Mouse (Mus musculus): ENCODE measurements around the gene Gm10770. TPM values are rescaled to one million over a fixed set of nuclear protein-coding genes. Genes with fewer than 3 reads are reported as not detected.
"Not testable (repeated sequence)": the region's sequence is repeated elsewhere in the genome, so short reads cannot be mapped to it uniquely, and the experiment has no call there.

Gm10770 gene
- polyA plus RNA-seq, 1 experiment from 2014 or later: not detected

GRCm38 (mm10) chr2:150166703-150167102 is 12.8 kb downstream of the Gm10770 start:
- Histone ChIP-seq H3K4me3 (ENCODE audit: low read depth, low read length) (no peak overlapping the region), H3K27me3 (replicated peaks; ENCODE audit: control insufficient read depth, insufficient read depth, low read length) (no peaks in the 10 kb centered on the region), H3K36me3 (ENCODE audit: control insufficient read depth, insufficient read depth) (no peaks in the 10 kb centered on the region), H3K4me1 (replicated peaks; ENCODE audit: control insufficient read depth, insufficient read depth, low read length) (no peaks in the 10 kb centered on the region), H3K9ac (ENCODE audit: low read depth, low read length) (no peak overlapping the region), H3K27ac (ENCODE audit: low read depth, low read length) (no peak overlapping the region), H3K4me2 (replicated peaks; ENCODE audit: low read depth) (no peak overlapping the region), H3K9me3 (ENCODE audit: control insufficient read depth) (no peaks in the 10 kb centered on the region)
- no peak for TF ChIP-seq CTCF (IDR thresholded peaks at IDR 0.05; ENCODE audit: low read depth)
- ATAC-seq: no peak

- no peaks in the 10 kb centered on the region for H3K4me1 ChIP-seq (replicated peaks; ENCODE audit: control insufficient read depth, insufficient read depth, low read length)
- H3K27ac ChIP-seq (ENCODE audit: low read depth, low read length): peak within 1 kb of the TSS; percentile 3; the same call in 1 of the 2 replicates
- H3K27me3 ChIP-seq (replicated peaks; ENCODE audit: control insufficient read depth, insufficient read depth, low read length): no peaks in the 10 kb centered on the region
- WGBS: under 1% methylated on average over 13 of the region's 13 CpGs
- H3K9me3 ChIP-seq (ENCODE audit: control insufficient read depth): no peaks in the 10 kb centered on the region
- no peak for TF ChIP-seq CTCF (IDR thresholded peaks at IDR 0.05; ENCODE audit: low read depth)
- ATAC-seq: peak; percentile 100
- peaks cover 3% of the 10 kb centered on the region; the same call in 1 of the 2 replicates for H3K36me3 ChIP-seq (ENCODE audit: control insufficient read depth, insufficient read depth)
- peak within 1 kb of the TSS; percentile 61 for H3K9ac ChIP-seq (ENCODE audit: low read depth, low read length)
- peak within 1 kb of the TSS; percentile 52 for H3K4me3 ChIP-seq (ENCODE audit: low read depth, low read length)
- peak within 1 kb of the TSS; percentile 68 for H3K4me2 ChIP-seq (replicated peaks; ENCODE audit: low read depth)
These were observed 43.0 kb downstream of the Gm10770 start, which contains the start of gene Zfp120 for GRCm38 (mm10) chr2:150136435-150136897. Zfp120 (minus strand) TSS chr2:150136708.

DNA sequence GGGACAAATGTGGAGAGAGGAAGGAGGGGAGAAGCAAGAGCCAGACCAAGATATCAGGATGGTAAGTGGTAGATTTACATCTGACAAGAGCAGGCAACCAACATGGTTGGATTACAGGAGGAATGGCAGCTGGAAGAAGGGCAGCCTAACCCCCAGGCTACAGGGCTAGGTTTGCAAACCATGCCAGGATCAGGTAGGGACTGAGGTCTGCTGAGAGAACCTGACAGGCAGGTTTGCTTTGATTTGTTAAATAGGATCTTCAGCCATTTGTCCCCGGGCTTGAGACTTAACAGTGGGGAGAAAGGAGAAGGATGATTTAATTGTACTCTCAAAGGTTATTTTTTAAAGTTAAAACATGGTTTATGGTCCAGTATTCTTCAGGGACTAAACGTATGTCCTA is 46.7 kb downstream of the Gm10770 start:
- no peak overlapping the region for H3K27ac ChIP-seq (ENCODE audit: low read depth, low read length)
- no peaks in the 10 kb centered on the region for H3K4me1 ChIP-seq (replicated peaks; ENCODE audit: control insufficient read depth, insufficient read depth, low read length)
- H3K27me3 ChIP-seq (replicated peaks; ENCODE audit: control insufficient read depth, insufficient read depth, low read length): no peaks in the 10 kb centered on the region
- peaks cover 3% of the 10 kb centered on the region; the same call in 1 of the 2 replicates for H3K36me3 ChIP-seq (ENCODE audit: control insufficient read depth, insufficient read depth)
- no peak overlapping the region for H3K4me3 ChIP-seq (ENCODE audit: low read depth, low read length)
- no peak for ATAC-seq
- no peak for TF ChIP-seq CTCF (IDR thresholded peaks at IDR 0.05; ENCODE audit: low read depth)
- WGBS: 71% methylated on average over 2 of the region's 2 CpGs
- no peaks in the 10 kb centered on the region for H3K9me3 ChIP-seq (ENCODE audit: control insufficient read depth)
- H3K4me2 ChIP-seq (replicated peaks; ENCODE audit: low read depth): no peak overlapping the region
- no peak overlapping the region for H3K9ac ChIP-seq (ENCODE audit: low read depth, low read length)

DNA sequence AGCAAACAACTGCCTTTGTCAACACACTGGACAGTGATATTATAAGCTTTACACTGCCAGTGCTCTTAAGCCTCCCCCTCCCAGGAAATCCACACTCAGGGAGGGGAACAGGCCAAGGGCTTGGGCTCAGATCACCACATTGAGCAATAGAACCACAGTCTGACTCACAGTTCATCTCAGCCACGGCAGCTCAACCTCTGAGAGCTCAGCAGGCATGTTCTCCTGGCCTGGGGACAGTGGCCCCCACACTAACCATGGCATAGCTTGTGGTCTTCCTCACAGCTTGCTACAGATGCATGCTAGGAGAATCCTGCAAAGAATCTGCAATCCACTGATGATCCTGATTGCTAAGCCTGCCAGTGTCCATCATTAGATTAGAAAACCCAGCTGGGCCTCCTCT is 47.5 kb downstream of the Gm10770 start:
- H3K27ac ChIP-seq (ENCODE audit: low read depth, low read length); H3K27me3 ChIP-seq (replicated peaks; ENCODE audit: control insufficient read depth, insufficient read depth, low read length); H3K36me3 ChIP-seq (ENCODE audit: control insufficient read depth, insufficient read depth); H3K4me2 ChIP-seq (replicated peaks; ENCODE audit: low read depth); H3K4me1 ChIP-seq (replicated peaks; ENCODE audit: control insufficient read depth, insufficient read depth, low read length); H3K9ac ChIP-seq (ENCODE audit: low read depth, low read length); H3K4me3 ChIP-seq (ENCODE audit: low read depth, low read length); H3K9me3 ChIP-seq (ENCODE audit: control insufficient read depth); ATAC-seq: not testable (repeated sequence)
- WGBS: 71% methylated on average over 1 of the region's 1 CpGs

Other genes starting within 250 kb of the Gm10770 start
- 4.7 and 5.5 TPM in 2 replicates for gene Zfp120, start 43.0 kb downstream of the Gm10770 start, polyA plus RNA-seq (2015; fragmentation: Nextera tagmentation; extraction: Ambion mirVana)
- not detected in 2 replicates for gene Gm14139, start 2.1 kb upstream of the Gm10770 start, polyA plus RNA-seq (2015; fragmentation: Nextera tagmentation; extraction: Ambion mirVana)
- gene Zfp937, start 38.4 kb upstream of the Gm10770 start, polyA plus RNA-seq (2015; fragmentation: Nextera tagmentation; extraction: Ambion mirVana): 1.4 and 1.7 TPM in 2 replicates
- 1.2 and 1.3 TPM in 2 replicates for gene Gm21994, start 75.9 kb upstream of the Gm10770 start, polyA plus RNA-seq (2015; fragmentation: Nextera tagmentation; extraction: Ambion mirVana)
- not detected in 2 replicates for gene Gm14124, start 77.8 kb upstream of the Gm10770 start, polyA plus RNA-seq (2015; fragmentation: Nextera tagmentation; extraction: Ambion mirVana)
- gene Gm10130, start 144.0 kb upstream of the Gm10770 start, polyA plus RNA-seq (2015; fragmentation: Nextera tagmentation; extraction: Ambion mirVana): 0.89 and 1.0 TPM in 2 replicates
- 1.5 and 1.6 TPM in 2 replicates for gene 3300002I08Rik, start 183.1 kb upstream of the Gm10770 start, polyA plus RNA-seq (2015; fragmentation: Nextera tagmentation; extraction: Ambion mirVana)